Mouse (Mus musculus) heart, embryonic 15.5 days (tissue): ENCODE data around the gene Ppa2. TPM values are rescaled to one million over a fixed set of nuclear protein-coding genes. Genes with fewer than 3 reads are reported as not detected.

Experiments
- ATAC-seq: fragments of 200-750 bp; cut with Nextera tagmentation; replicated peaks from 2 replicates; pipeline ENCODE4 v1.8.0; 2017; ENCODE audit warnings: low read depth, moderate TSS enrichment; ENCODE audit not compliant: insufficient number of reproducible peaks, insufficient read depth, low FRiP score
- H3K27ac ChIP-seq: fragments of 300-500 bp; sonication (generic); 2 replicates; pipeline ENCODE4 v1.5.1; 2015; ENCODE audit warnings: mild to moderate bottlenecking, inconsistent platforms
- H3K27me3 ChIP-seq: fragments of 300-500 bp; sonication (generic); 2 replicates; pipeline ENCODE4 v1.6.1; 2015; ENCODE audit warnings: inconsistent platforms
- H3K36me3 ChIP-seq: fragments of 300-500 bp; sonication (generic); 2 replicates; pipeline ENCODE4 v1.6.1; 2015; ENCODE audit warnings: mild to moderate bottlenecking, inconsistent platforms
- H3K4me1 ChIP-seq: fragments of 300-500 bp; sonication (generic); replicated peaks from 2 replicates; pipeline ENCODE4 v1.6.1; 2015; ENCODE audit warnings: inconsistent platforms
- H3K4me2 ChIP-seq: fragments of 300-500 bp; sonication (generic); 2 replicates; pipeline ENCODE4 v1.6.1; 2015; ENCODE audit warnings: inconsistent platforms, mild to moderate bottlenecking, moderate library complexity
- H3K4me3 ChIP-seq: fragments of 300-500 bp; sonication (generic); 2 replicates; pipeline ENCODE4 v1.5.1; 2015; ENCODE audit warnings: mild to moderate bottlenecking, inconsistent platforms
- H3K9ac ChIP-seq: fragments of 300-500 bp; sonication (generic); 2 replicates; pipeline ENCODE4 v1.6.1; 2015; ENCODE audit warnings: mild to moderate bottlenecking, inconsistent platforms
- H3K9me3 ChIP-seq: fragments of 300-500 bp; sonication (generic); replicated peaks from 2 replicates; pipeline ENCODE4 v1.6.1; 2016; ENCODE audit warnings: inconsistent platforms
- WGBS: fragments of 180-500 bp; shearing (Covaris S2); methylation state at CpG from one replicate; pipeline ENCODE4 v1.1.7; 2015; ENCODE audit warnings: mixed read lengths; 5-methylcytosine and 5-hydroxymethylcytosine counted together
- polyA plus RNA-seq: library from polyadenylated mRNA; unstranded; fragments of >200 nt; fragmentation: Nextera tagmentation; extraction: Ambion mirVana; gene quantifications from 2 replicates; pipeline ENCODE4 v1.2.1, GENCODE M21; 2015

Ppa2 gene
- polyA plus RNA-seq, result 107 and 125 TPM in 2 replicates

DNA sequence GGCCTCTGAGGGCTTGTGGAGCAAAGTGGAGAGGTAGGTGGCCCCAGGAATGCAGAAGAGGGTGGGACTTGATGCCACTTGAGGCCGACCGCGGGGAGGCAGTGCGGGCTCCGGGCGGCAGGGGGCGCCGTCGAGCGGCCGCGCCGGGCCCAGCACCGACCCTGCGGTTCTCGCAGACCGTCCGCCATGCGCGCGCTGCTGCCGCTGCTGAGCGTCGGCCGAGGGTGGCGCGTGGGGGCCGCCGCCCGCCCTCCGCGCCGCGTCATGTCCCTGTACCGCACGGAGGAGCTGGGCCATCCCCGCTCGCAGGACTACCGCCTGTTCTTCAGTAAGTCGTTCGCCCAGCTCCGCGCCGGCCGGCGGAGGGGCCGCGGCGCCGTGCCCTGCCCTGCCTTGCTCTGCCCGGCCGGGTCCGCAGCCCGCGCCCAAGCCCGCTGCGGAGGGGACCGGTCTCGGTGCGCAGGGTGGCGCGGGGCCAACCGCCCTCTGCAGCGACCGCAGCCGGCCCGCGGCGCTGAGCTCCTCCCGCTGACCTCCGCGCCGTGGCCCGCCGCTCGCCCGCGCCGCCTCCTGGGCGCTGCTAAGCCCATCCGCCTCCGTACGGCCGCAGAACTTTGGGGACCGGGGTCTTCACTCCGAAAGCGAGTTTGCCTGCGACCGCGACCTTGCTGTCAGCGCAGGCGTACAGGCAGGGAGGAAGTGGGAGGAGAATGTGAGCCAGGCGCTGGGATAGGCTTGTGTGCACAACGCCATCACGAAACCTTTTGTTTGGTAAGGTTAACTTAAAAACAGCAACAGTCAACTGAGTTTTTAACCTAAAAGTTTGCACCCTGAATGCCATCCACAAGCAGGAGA is at the start of gene Ppa2:
TSS of gene Ppa2 (plus strand) at position 157 of the 855 bp plus-strand sequence.
- under 1% methylated on average over 83 of the region's 95 CpGs for WGBS
- H3K36me3 ChIP-seq, result peaks cover 4% of the 10 kb centered on the region; the same call in 1 of the 2 replicates
- H3K4me3 ChIP-seq, result peak within 1 kb of the TSS; percentile 94
- H3K27ac ChIP-seq, result peak within 1 kb of the TSS; percentile 99
- peak within 1 kb of the TSS; percentile 84 for H3K4me2 ChIP-seq
- H3K9me3 ChIP-seq, result 0 out of 2 replicates have a peak, but pooled peaks cover 6% of the 10 kb centered on the region
- H3K9ac ChIP-seq, result peak within 1 kb of the TSS; percentile 94
- H3K27me3 ChIP-seq, result no peaks in the 10 kb centered on the region
- ATAC-seq, result peak; percentile 92
- peaks cover 6% of the 10 kb centered on the region for H3K4me1 ChIP-seq

DNA sequence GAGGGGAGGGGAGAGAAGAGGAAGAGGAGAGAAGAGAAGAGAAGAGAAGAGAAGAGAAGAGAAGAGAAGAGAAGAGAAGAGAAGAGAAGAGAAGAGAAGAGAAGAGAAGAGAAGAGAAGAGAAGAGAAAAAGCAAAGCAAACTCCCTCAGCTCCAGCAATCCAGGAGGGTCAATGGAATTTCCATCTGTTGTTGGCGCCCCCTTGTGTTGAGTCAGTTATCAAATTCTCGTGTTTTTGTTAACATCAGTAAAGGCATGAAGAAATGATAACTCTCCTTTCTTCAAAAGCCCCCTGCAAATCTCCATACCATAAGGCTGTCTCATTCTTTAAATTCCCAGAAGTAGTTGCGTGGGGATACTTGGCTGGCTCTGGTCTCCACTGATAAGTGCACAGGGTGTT is 38.0 kb upstream of the Ppa2 start:
- no peaks in the 10 kb centered on the region for H3K4me1 ChIP-seq
- WGBS, result 7% methylated on average over 3 of the region's 3 CpGs
- H3K9me3 ChIP-seq, result no peaks in the 10 kb centered on the region
- no peaks in the 10 kb centered on the region for H3K27me3 ChIP-seq
- no peak overlapping the region for H3K4me3 ChIP-seq
- H3K27ac ChIP-seq, result no peak overlapping the region
- ATAC-seq, result no peak
- no peak overlapping the region for H3K9ac ChIP-seq
- no peaks in the 10 kb centered on the region for H3K36me3 ChIP-seq
- H3K4me2 ChIP-seq, result no peak overlapping the region

DNA sequence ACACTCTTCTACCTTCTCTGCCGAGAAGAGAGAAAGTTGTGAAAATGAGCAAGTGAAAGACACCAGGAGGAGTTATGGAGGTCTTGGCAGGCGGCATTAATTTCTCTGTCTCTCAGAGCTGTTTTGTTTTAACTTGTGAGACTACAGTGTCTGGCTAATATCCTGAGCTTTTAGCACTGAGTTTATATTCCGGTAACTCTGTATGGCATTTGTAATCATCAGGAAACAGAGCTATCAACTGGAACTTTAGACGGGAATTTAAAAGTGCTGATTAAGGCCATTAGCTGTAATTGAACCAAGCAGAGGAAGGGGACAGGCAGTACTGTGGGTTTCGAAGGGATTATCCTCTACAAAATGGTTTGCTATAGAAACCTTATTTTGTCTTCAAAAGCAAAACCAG is 25.3 kb upstream of the Ppa2 start:
- Histone ChIP-seq H3K9me3 (no peaks in the 10 kb centered on the region), H3K4me2 (no peak overlapping the region), H3K4me3 (no peak overlapping the region), H3K4me1 (no peaks in the 10 kb centered on the region), H3K27ac (peak overlapping the region; percentile 51; the same call in 1 of the 2 replicates), H3K27me3 (no peaks in the 10 kb centered on the region), H3K9ac (no peak overlapping the region), H3K36me3 (no peaks in the 10 kb centered on the region)
- 43% methylated on average over 5 of the region's 5 CpGs for WGBS
- no peak; the same call in 1 of the 2 replicates for ATAC-seq

DNA sequence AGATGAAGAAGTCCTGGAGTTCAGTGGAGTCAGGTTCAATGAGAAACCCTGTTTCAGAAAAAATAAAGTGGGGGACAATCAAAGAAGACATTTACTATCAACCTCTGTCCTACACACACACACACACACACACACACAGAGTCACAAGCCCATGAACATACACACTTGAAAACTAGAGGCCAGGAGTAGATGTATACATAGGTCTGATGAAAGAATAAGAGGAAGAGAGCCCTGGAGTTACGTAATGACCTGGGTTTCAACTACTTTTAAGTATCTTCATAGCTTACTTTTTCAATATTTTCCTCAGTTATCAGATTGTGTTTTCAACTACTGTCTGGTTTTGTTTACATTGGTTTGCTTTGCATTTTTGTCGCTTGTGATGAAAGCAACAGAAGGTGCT is 21.1 kb upstream of the Ppa2 start:
- 79% methylated on average over 2 of the region's 2 CpGs for WGBS
- Histone ChIP-seq H3K4me2 (no peak overlapping the region), H3K9ac (no peak overlapping the region), H3K27ac (no peak overlapping the region), H3K4me1 (no peaks in the 10 kb centered on the region), H3K27me3 (no peaks in the 10 kb centered on the region), H3K9me3 (no peaks in the 10 kb centered on the region; the same call in 1 of the 2 replicates), H3K36me3 (no peaks in the 10 kb centered on the region), H3K4me3 (no peak overlapping the region)
- ATAC-seq, result no peak

DNA sequence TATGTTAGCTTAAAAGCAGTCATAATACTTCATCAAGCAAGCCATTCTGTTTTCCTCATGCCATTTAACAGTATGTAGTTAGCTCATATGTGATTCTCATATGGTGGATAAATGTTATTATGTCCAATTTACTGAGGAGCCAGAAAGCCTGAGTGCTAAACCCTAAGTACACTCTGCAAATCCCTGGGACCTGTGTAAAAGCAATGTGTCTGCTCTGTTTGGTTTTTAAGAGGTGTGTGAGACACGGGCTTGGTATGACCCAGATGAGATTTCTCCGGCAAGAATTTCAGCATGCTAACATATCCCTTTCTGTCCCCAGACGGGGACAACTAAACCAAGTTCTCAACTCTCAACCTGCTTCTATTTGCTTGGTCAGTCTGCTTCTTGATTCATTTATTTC is 5.6 kb upstream of the Ppa2 start:
- Histone ChIP-seq H3K36me3 (peaks cover 2% of the 10 kb centered on the region; the same call in 1 of the 2 replicates), H3K4me2 (no peak overlapping the region), H3K4me3 (no peak overlapping the region), H3K27me3 (no peaks in the 10 kb centered on the region), H3K27ac (no peak overlapping the region), H3K9me3 (0 out of 2 replicates have a peak, but pooled peaks cover 2% of the 10 kb centered on the region), H3K4me1 (no peaks in the 10 kb centered on the region), H3K9ac (no peak overlapping the region)
- ATAC-seq, result no peak
- 84% methylated on average over 3 of the region's 3 CpGs for WGBS

DNA sequence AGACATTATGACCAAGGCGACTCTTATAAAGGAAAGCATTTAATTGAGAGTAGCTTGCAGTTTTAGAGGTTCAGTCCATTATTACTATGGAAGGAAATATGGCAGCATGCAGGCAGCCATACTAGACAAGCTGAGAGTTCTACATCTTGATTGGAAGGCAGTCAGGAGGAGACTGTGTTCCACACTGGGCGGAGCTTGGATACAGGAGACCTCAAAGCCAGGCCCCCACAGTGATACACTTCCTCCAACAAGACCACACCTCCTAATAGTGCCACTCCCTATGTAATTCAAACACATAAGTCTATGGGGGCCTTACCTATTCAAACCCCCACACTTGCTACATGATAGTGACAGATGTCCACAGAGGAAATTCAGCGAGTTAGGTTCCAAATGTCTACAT is 1.5 kb upstream of the Ppa2 start:
- no peak overlapping the region for H3K27ac ChIP-seq
- no peak overlapping the region for H3K4me3 ChIP-seq
- peaks cover 4% of the 10 kb centered on the region; the same call in 1 of the 2 replicates for H3K36me3 ChIP-seq
- 0 out of 2 replicates have a peak, but pooled peaks cover 6% of the 10 kb centered on the region for H3K9me3 ChIP-seq
- 96% methylated on average over 3 of the region's 3 CpGs for WGBS
- ATAC-seq, result no peak
- H3K27me3 ChIP-seq, result no peaks in the 10 kb centered on the region
- peaks cover 6% of the 10 kb centered on the region for H3K4me1 ChIP-seq
- no peak overlapping the region for H3K9ac ChIP-seq
- H3K4me2 ChIP-seq, result no peak overlapping the region

GRCm38 (mm10) chr3:133309359-133309758 is 551 bp upstream of the Ppa2 start:
- peaks cover 4% of the 10 kb centered on the region; the same call in 1 of the 2 replicates for H3K36me3 ChIP-seq
- ATAC-seq, result no peak

DNA sequence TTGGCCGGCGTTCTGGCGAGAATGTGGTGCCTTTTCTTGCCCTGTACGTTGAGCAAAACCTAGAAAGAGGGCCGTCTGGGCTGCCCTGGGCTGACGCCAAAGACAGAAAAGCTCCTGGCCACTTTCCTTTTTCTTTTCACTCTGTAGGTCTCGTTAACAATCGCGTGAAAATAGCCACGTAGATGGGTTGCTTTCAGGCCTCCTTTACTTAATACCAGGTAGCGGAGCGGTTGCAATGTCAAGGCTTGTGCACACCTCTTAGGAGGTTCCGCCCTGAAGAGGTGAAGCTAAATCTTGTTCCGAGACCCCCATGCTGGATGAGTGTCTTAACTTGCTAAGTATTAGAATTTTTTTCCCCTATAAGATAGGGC is 884 bp downstream of the Ppa2 start:
- Histone ChIP-seq H3K27me3 (no peaks in the 10 kb centered on the region), H3K4me3 (peak overlapping the region; percentile 94), H3K36me3 (peaks cover 4% of the 10 kb centered on the region; the same call in 1 of the 2 replicates), H3K27ac (peak overlapping the region; percentile 99), H3K9ac (peak overlapping the region; percentile 94), H3K9me3 (0 out of 2 replicates have a peak, but pooled peaks cover 6% of the 10 kb centered on the region), H3K4me2 (peak overlapping the region; percentile 84), H3K4me1 (peaks cover 6% of the 10 kb centered on the region)
- no peak for ATAC-seq
- 17% methylated on average over 14 of the region's 14 CpGs for WGBS

More at GRCm38 (mm10) chr3:133309359-133309758, 551 bp upstream of the Ppa2 start:
- peak overlapping the region; percentile 84; the same call in 1 of the 2 replicates for H3K4me2 ChIP-seq
- no peak overlapping the region for H3K9ac ChIP-seq
- peaks cover 6% of the 10 kb centered on the region for H3K4me1 ChIP-seq
- H3K27ac ChIP-seq, result no peak overlapping the region
- WGBS, result 93% methylated on average over 7 of the region's 7 CpGs
- H3K9me3 ChIP-seq, result 0 out of 2 replicates have a peak, but pooled peaks cover 6% of the 10 kb centered on the region
- H3K27me3 ChIP-seq, result no peaks in the 10 kb centered on the region
- peak overlapping the region; percentile 94; the same call in 1 of the 2 replicates for H3K4me3 ChIP-seq

GRCm38 (mm10) chr3:133312331-133312730 is 2.4 kb downstream of the Ppa2 start:
- peaks cover 6% of the 10 kb centered on the region for H3K4me1 ChIP-seq
- ATAC-seq, result no peak
- no peak overlapping the region for H3K4me3 ChIP-seq
- H3K9me3 ChIP-seq, result 0 out of 2 replicates have a peak, but pooled peaks cover 6% of the 10 kb centered on the region
- no peak overlapping the region for H3K9ac ChIP-seq
- H3K4me2 ChIP-seq, result no peak overlapping the region
- peaks cover 4% of the 10 kb centered on the region; the same call in 1 of the 2 replicates for H3K36me3 ChIP-seq
- H3K27me3 ChIP-seq, result no peaks in the 10 kb centered on the region
- 78% methylated on average over 3 of the region's 3 CpGs for WGBS
- no peak overlapping the region for H3K27ac ChIP-seq

GRCm38 (mm10) chr3:133312850-133313249 is 2.9 kb downstream of the Ppa2 start:
- no peak overlapping the region for H3K9ac ChIP-seq
- peaks cover 6% of the 10 kb centered on the region for H3K4me1 ChIP-seq
- no peaks in the 10 kb centered on the region for H3K27me3 ChIP-seq
- 72% methylated on average over 6 of the region's 6 CpGs for WGBS
- H3K4me3 ChIP-seq, result no peak overlapping the region
- H3K4me2 ChIP-seq, result no peak overlapping the region
- ATAC-seq, result no peak
- H3K9me3 ChIP-seq, result 0 out of 2 replicates have a peak, but pooled peaks cover 6% of the 10 kb centered on the region
- H3K36me3 ChIP-seq, result peaks cover 4% of the 10 kb centered on the region; the same call in 1 of the 2 replicates
- no peak overlapping the region for H3K27ac ChIP-seq

GRCm38 (mm10) chr3:133313491-133314199 is 3.7 kb downstream of the Ppa2 start:
- peaks cover 4% of the 10 kb centered on the region; the same call in 1 of the 2 replicates for H3K36me3 ChIP-seq
- H3K27me3 ChIP-seq, result no peaks in the 10 kb centered on the region
- no peak for ATAC-seq
- 0 out of 2 replicates have a peak, but pooled peaks cover 6% of the 10 kb centered on the region for H3K9me3 ChIP-seq
- H3K9ac ChIP-seq, result no peak overlapping the region
- WGBS, result 95% methylated on average over 3 of the region's 3 CpGs
- H3K4me3 ChIP-seq, result no peak overlapping the region
- H3K27ac ChIP-seq, result no peak overlapping the region
- peaks cover 6% of the 10 kb centered on the region for H3K4me1 ChIP-seq
- H3K4me2 ChIP-seq, result no peak overlapping the region
